Mouse (Mus musculus) liver, postnatal 0 days (tissue): ENCODE results near the gene Spata21.

ENCODE experiments used
- CTCF ChIP-seq: sonication (generic); IDR thresholded peaks from 2 replicates; pipeline ENCODE4 v1.5.1; 2016; ENCODE audit warnings: antibody characterized with exemption, low read depth
- EP300 ChIP-seq: IDR thresholded peaks from 2 replicates; pipeline ENCODE4 v1.6.1; 2016; ENCODE audit warnings: antibody characterized with exemption, low read depth, mild to moderate bottlenecking

DNA sequence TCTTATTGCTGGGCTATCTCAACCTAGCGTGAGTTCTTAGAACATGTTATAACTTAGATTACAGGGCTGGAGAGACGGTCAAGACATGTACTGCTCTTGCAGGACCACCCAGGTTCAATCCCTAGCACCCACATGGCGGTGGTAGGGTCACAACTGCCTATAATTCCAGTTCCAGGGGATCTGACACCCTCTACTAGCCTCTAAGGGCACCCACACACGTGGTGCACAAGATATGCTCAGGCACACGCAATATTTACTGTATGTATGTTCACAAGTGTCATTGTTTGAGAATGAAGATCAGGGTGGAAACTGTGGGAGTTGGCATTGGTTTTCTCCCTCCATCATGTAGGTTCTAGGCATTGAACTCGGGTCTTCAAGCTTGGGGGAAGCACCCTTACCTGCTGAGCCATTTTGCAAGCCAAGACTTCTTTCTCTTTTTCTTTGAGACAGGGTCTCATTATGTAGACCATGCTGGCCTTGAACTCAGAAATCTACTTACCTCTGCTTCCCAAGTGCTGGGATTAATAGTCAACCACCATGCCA, 58.4 kb downstream of the Spata21 start:
- TF ChIP-seq EP300 (no peak), CTCF (no peak)
